Mouse (Mus musculus) hindbrain, embryonic 16.5 days (tissue): ENCODE measurements at regions not wholly inside any gene's neighbourhood (a gene's known extent, or its start where the extent isn't known, plus 50 kb on each side); places are given as distances from the start of the nearest gene placed in this dataset.

Experiments
- ATAC-seq: fragments of 200-750 bp; cut with Nextera tagmentation; 2 replicates; pipeline ENCODE4 v1.8.0; 2017; ENCODE audit warnings: moderate TSS enrichment, moderate library complexity
- H3K27ac ChIP-seq: fragments of 300-500 bp; sonication (generic); 2 replicates; pipeline ENCODE4 v1.5.1; 2014; ENCODE audit warnings: low read depth, mild to moderate bottlenecking, control low read depth, low read length, moderate library complexity
- H3K27me3 ChIP-seq: fragments of 300-500 bp; sonication (generic); replicated peaks from 2 replicates; pipeline ENCODE4 v1.6.1; 2014; ENCODE audit warnings: low read length; ENCODE audit not compliant: control insufficient read depth, insufficient read depth
- H3K36me3 ChIP-seq: fragments of 300-500 bp; sonication (generic); 2 replicates; pipeline ENCODE4 v1.6.1; 2014; ENCODE audit warnings: mild to moderate bottlenecking, low read length, moderate library complexity, mixed read lengths; ENCODE audit not compliant: control insufficient read depth, insufficient read depth
- H3K4me1 ChIP-seq: fragments of 300-500 bp; sonication (generic); 2 replicates; pipeline ENCODE4 v1.6.1; 2014; ENCODE audit warnings: low read depth, low read length; ENCODE audit not compliant: control insufficient read depth, insufficient read depth
- H3K4me2 ChIP-seq: fragments of 300-500 bp; sonication (generic); 2 replicates; pipeline ENCODE4 v1.6.1; 2014; ENCODE audit warnings: mild to moderate bottlenecking, low read length, control low read depth, moderate library complexity
- H3K4me3 ChIP-seq: fragments of 300-500 bp; sonication (generic); 2 replicates; pipeline ENCODE4 v1.5.1; 2014; ENCODE audit warnings: mild to moderate bottlenecking, low read length, control low read depth, moderate library complexity
- H3K9ac ChIP-seq: fragments of 300-500 bp; sonication (generic); 2 replicates; pipeline ENCODE4 v1.6.1; 2014; ENCODE audit warnings: low read depth, mild to moderate bottlenecking, control low read depth, low read length, moderate library complexity
- H3K9me3 ChIP-seq: fragments of 300-500 bp; sonication (generic); 2 replicates; pipeline ENCODE4 v1.6.1; 2014; ENCODE audit warnings: mild to moderate bottlenecking, low read length, moderate library complexity; ENCODE audit not compliant: control insufficient read depth
- WGBS: fragments of 180-500 bp; shearing (Covaris S2); extraction: QIAGEN DNeasy Blood & Tissue Kit; methylation state at CpG from one replicate; pipeline ENCODE4 v1.1.7; 2014; 5-methylcytosine and 5-hydroxymethylcytosine counted together

GRCm38 (mm10) chr13:116795041-116795440 lies 230.3 kb downstream of the Parp8 start:
- Histone ChIP-seq H3K36me3 (no peaks in the 10 kb centered on the region), H3K9ac (no peak overlapping the region), H3K9me3 (no peaks in the 10 kb centered on the region; the same call in 1 of the 2 replicates), H3K4me3 (no peak overlapping the region), H3K4me1 (no peaks in the 10 kb centered on the region), H3K27ac (no peak overlapping the region), H3K27me3 (no peaks in the 10 kb centered on the region), H3K4me2 (no peak overlapping the region)
- no peak for ATAC-seq
- 46% methylated on average over 2 of the region's 2 CpGs for WGBS

GRCm38 (mm10) chr13:116781616-116782015 lies 243.7 kb downstream of the Parp8 start:
- Histone ChIP-seq H3K27me3 (no peaks in the 10 kb centered on the region), H3K36me3 (no peaks in the 10 kb centered on the region)

DNA sequence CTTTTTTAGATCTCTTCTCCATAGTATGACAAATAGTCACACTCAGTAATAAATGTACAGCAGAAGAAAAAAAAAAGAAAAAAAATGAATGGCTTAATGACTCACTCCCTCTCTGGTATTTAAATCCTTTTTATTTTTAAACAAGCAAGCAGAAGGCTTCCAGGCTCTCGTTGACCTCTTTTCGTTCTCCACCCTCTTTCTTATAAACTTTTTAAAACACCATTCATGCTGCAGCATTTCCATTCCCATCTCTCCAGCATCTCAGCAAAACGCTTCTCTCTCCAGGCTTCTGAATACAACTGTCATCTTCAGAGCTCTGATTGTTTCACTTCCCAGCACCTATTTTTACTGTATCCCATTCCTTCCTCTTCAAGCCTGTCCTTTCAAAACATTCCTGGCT lies 259.8 kb downstream of the Parp8 start:
- Histone ChIP-seq H3K4me3 (no peak overlapping the region), H3K4me2 (no peak overlapping the region), H3K9ac (no peak overlapping the region), H3K27ac (no peak overlapping the region), H3K27me3 (no peaks in the 10 kb centered on the region), H3K36me3 (no peaks in the 10 kb centered on the region), H3K4me1 (no peaks in the 10 kb centered on the region), H3K9me3 (no peaks in the 10 kb centered on the region)
- WGBS, result 87% methylated on average over 3 of the region's 3 CpGs
- ATAC-seq, result no peak

More at GRCm38 (mm10) chr13:116781616-116782015, 243.7 kb downstream of the Parp8 start:
- no peak overlapping the region for H3K4me2 ChIP-seq
- no peak overlapping the region for H3K27ac ChIP-seq
- H3K4me3 ChIP-seq, result no peak overlapping the region
- no peaks in the 10 kb centered on the region for H3K9me3 ChIP-seq
- no peaks in the 10 kb centered on the region for H3K4me1 ChIP-seq
- ATAC-seq, result no peak
- H3K9ac ChIP-seq, result no peak overlapping the region

- no peak for ATAC-seq
- H3K9ac ChIP-seq, result no peak overlapping the region
- no peaks in the 10 kb centered on the region for H3K36me3 ChIP-seq
- no peaks in the 10 kb centered on the region for H3K4me1 ChIP-seq
- H3K4me2 ChIP-seq, result no peak overlapping the region
- no peaks in the 10 kb centered on the region for H3K9me3 ChIP-seq
- H3K27me3 ChIP-seq, result no peaks in the 10 kb centered on the region
- H3K27ac ChIP-seq, result no peak overlapping the region
- 91% methylated on average over 2 of the region's 2 CpGs for WGBS
- H3K4me3 ChIP-seq, result no peak overlapping the region
Observed at GRCm38 (mm10) chr13:116759912-116760311, 265.4 kb downstream of the Parp8 start.

- Histone ChIP-seq H3K9me3 (no peaks in the 10 kb centered on the region), H3K9ac (no peak overlapping the region), H3K27me3 (no peaks in the 10 kb centered on the region), H3K4me3 (no peak overlapping the region), H3K27ac (no peak overlapping the region), H3K4me1 (no peaks in the 10 kb centered on the region), H3K36me3 (no peaks in the 10 kb centered on the region), H3K4me2 (no peak overlapping the region)
- no peak for ATAC-seq
- WGBS, result 82% methylated on average over 4 of the region's 4 CpGs
Observed at GRCm38 (mm10) chr13:116740825-116741224, 284.5 kb downstream of the Parp8 start.

DNA sequence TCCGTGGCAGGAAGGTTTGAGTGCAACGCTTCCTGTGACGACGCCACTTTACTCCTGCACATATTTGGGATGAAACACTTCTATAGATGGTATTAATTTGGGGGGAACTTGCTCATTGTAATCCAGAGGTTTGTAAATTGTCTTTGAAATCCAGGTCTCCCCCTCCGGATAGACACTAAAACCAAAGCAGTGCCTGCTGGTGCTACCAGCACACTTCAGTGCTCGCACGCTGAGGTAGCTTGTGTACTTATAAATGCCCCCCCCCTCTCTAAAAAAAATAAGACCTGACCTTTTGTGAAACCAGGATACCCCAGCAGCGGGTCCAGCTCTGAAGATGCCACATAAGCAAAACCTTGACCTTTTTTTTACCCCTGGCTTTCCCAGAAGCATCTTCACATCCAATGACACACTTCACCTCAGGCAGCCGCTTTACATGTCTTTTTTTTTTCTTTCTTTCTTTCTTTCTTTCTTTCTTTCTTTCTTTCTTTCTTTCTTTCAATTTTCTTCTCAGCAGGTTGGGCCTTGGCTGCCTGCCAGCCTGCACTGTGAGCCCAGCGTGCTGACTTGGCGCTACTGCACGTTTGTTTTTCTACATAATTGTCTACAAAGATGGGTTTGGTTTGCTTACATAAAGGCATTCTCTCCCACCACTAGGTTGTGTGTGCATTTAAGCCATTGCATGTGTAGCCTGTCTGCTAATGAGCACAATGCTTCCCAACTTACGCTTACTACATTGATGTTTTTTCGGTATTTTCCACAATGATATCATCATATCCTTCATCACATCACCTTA lies 301.8 kb downstream of the Parp8 start:
- no peak overlapping the region for H3K9ac ChIP-seq
- no peaks in the 10 kb centered on the region for H3K27me3 ChIP-seq
- H3K4me3 ChIP-seq, result no peak overlapping the region
- no peaks in the 10 kb centered on the region for H3K4me1 ChIP-seq
- 60% methylated on average over 14 of the region's 14 CpGs for WGBS
- ATAC-seq, result peak; percentile 58; the same call in 1 of the 2 replicates
- 0 out of 2 replicates have a peak overlapping the region, but pooled peaks have one; percentile 10 for H3K4me2 ChIP-seq
- H3K36me3 ChIP-seq, result no peaks in the 10 kb centered on the region
- no peak overlapping the region for H3K27ac ChIP-seq
- H3K9me3 ChIP-seq, result no peaks in the 10 kb centered on the region

DNA sequence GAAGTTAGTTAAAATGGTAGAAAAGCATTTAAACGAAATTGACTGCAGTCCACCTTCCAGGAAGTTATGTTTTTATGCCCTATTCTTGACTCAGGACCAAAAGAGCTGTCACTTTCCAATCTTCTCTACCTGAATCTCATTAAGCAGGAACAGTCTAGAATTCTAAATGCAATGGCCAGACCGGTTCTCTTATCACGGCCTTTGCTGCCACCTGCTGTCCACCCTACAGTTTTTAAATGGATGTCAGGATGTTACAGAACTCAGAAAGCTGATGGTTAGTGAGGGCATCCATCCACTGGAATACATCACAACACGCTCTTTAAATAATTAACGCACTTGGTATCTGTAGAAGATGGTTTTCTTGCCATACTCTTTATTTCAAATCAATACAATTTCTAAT lies 310.5 kb downstream of the Parp8 start:
- WGBS, result 15% methylated on average over 5 of the region's 5 CpGs
- Histone ChIP-seq H3K27ac (no peak overlapping the region), H3K4me3 (no peak overlapping the region), H3K36me3 (no peaks in the 10 kb centered on the region), H3K9ac (no peak overlapping the region), H3K4me2 (no peak overlapping the region), H3K27me3 (peaks cover 23% of the 10 kb centered on the region), H3K4me1 (peaks cover 10% of the 10 kb centered on the region), H3K9me3 (no peaks in the 10 kb centered on the region)
- peak; percentile 79 for ATAC-seq

DNA sequence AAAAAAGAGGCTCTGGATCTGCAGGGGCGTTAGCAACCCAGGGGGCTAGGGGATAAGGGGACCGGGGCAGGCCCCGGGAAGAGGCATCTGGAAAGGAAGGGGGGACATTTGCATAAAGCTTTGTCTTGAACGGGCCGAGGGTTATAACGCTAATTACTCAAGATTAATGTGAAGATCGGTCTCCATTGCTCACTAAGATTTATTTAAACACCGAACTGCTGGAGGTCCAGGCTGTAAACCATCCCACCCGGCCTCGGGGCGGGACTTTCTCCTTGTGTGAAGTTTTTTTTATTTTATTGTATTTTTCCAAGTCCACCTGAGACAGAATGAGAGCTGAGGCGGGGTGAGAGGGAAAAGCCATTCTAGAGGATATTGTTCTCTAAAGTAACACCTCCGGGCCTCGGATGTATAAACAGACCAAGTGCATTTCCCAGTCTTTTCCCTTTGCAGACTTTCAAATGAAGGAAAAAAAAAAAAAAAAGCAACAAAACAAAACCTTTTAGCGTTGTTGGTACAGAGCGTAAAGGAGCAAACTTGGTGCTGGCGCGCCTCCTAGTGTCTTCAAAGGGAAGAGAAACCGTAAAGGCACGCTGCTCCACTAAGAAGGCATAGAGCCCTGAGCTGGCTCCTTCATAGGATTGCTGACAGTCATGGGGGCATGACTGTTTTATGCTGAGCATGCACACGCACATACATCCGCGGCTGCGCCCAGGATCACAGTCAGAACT lies 313.3 kb downstream of the Parp8 start:
- under 1% methylated on average over 24 of the region's 24 CpGs for WGBS
- Histone ChIP-seq H3K4me2 (peak overlapping the region; percentile 60), H3K4me1 (peaks cover 10% of the 10 kb centered on the region), H3K9ac (no peak overlapping the region), H3K4me3 (peak overlapping the region; percentile 30), H3K9me3 (no peaks in the 10 kb centered on the region), H3K27ac (no peak overlapping the region), H3K27me3 (peaks cover 37% of the 10 kb centered on the region), H3K36me3 (no peaks in the 10 kb centered on the region)
- ATAC-seq, result peak; percentile 93

DNA sequence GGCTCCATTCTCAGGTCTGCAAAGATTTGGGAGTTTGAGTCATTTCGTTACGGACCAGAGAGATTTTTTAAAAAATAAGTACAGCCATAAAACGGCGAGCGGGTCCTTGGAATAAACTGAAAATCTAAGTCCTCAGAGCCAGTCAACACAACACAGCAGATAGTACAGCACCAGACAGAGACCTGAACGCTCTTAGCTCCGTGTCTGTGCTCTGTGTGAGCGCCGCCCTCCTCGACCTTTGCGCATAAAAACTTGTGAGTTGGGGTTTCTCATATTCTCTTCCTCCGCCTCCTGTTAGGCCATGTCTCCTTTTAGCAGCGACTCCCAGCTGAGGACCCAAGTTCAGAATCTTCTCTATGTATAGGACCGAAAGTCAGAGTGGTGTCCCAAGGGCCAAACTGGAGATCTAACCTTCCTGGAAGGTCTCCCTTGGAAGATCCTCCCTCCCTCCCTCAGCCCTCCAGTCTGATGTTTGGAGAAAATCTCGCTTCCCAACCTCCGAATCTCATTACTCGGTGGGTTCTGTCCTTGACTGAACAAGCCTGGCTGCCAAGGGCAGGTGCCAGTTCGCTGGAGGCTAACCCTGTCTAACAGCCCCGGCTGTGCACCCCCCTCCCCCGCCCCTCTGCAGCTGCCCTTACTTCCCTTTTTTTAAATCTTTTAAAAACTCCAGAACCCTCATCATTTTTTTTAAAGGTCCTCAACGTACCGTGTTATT lies 314.0 kb downstream of the Parp8 start:
- no peak; the same call in 1 of the 2 replicates for ATAC-seq
- Histone ChIP-seq H3K9me3 (no peaks in the 10 kb centered on the region), H3K9ac (no peak overlapping the region), H3K4me1 (peaks cover 10% of the 10 kb centered on the region), H3K27me3 (peaks cover 39% of the 10 kb centered on the region), H3K4me2 (peak overlapping the region; percentile 60), H3K4me3 (peak overlapping the region; percentile 30; the same call in 1 of the 2 replicates), H3K36me3 (no peaks in the 10 kb centered on the region), H3K27ac (no peak overlapping the region)
- WGBS, result under 1% methylated on average over 22 of the region's 22 CpGs
